Mouse (Mus musculus): ENCODE measurements around the gene Zfyve27.
A peak's percentile ranks its signal among the peaks of the same experiment; 100 is the strongest.

Zfyve27 gene

DNA sequence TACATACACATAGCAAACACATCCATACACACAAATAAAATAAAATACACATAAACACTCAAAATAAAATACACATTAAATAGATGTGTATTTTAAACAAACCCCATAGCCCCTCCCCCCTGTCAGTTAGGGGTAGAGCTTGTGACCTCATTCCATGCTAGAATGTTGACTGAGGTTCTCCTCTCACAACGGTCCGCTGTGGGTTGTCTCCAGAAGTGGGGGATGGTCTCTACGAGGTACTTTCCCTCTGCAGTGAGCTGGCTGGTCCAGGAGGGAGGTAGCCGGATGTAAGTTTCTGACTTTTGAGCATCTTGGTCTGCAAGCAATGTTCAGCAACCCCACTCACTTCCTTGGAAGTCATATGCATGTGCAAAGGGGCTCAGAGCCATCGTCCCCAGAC, at the start of gene Zfyve27:
Gene Zfyve27, plus strand, starts transcription at position 188 of the 400 bp plus-strand sequence.
- DNase-seq = no peak

DNA sequence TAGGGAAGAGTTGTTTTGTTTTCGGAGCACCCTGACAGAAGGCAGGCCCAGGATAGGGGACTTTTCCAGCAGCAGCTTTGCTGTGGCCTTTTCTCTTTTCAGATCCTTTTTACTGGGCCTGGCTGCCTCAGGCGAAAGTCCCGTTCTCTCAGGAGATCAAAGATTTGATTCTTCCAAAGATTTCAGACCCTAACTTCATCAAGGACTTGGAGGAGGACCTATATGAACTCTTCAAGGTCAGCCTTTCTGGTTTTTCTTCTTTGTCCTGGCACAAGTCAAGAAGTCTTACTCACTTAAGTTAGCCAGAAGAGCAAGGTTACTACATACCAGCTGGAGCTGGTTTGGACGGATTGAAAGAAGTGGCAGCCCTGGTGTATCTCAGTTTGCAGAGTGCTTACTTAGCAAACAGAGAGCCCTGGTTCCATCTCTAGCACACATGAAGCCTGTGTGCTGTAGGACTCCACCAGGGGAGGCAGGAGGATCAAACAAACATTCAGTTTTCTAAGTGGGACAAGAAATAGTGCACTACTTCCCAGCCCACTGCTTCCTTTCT, 47.9 kb upstream of the Zfyve27 start:
- DNase-seq = no peak

- no peak for DNase-seq
Measured at GRCm38 (mm10) chr19:42118142-42118541, 45.6 kb upstream of the Zfyve27 start.

DNA sequence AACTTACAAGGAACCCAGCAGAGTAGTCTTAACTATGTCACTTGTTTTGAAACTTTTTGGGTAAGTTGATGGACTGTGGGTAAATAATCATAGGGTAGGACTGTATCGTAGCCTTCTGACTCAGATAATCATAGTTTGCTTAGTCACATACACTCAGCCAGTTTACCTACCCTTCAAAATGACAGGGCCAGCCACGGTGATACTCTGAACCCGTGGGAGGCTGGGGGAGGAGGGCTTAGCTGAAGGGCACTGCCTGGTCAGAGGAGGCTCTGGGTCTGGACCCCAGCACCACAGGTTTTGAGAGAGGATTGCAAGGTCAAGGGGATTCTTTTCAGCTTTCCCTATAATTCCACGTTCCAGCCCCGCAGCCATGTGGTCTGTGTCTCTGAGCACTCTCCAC, 45.2 kb upstream of the Zfyve27 start:
- no peak for DNase-seq

- no peak for DNase-seq
Measured at GRCm38 (mm10) chr19:42120451-42120850, 43.3 kb upstream of the Zfyve27 start.

DNA sequence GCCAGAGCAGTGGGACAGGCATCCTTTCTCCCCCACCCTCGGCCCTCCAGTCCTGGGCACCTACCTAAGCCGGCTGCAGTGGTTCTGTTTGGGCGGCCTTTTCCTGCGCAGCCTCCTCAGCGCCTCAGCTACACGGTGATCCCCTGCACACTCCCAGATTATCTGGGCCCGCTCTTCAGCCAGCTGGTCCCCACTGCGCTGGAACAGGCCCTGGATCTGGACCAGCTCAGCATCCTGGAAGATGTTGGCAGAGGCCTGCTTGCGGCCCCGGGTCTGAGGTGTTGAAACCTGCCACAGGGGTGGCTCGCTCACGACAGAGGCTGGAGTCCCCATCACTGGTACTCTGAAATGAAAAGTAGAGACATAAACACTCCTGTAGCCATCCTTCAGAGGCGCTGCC, 39.1 kb upstream of the Zfyve27 start:
- DNase-seq = no peak

- no peak for DNase-seq
Measured at GRCm38 (mm10) chr19:42125501-42126218, 38.1 kb upstream of the Zfyve27 start.

DNA sequence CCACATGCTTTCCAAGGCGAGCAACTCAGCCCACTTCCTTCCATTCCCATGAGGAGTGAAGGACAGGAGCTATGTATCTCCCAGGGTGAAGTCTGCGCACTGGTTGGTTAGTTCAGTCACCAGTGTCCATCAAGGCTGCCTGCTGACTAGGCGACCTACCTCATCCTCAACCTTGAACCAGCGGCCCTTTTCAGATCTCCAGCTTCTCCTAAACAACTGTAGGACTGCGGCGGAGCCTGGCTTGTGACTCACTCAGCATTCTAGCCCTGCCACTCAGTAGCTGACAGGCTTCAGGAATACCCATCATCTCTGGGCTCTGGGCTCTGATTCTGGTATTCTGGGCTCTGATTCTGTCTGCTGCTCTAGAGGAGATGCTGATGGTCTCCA, 37.5 kb upstream of the Zfyve27 start:
- DNase-seq = no peak

DNA sequence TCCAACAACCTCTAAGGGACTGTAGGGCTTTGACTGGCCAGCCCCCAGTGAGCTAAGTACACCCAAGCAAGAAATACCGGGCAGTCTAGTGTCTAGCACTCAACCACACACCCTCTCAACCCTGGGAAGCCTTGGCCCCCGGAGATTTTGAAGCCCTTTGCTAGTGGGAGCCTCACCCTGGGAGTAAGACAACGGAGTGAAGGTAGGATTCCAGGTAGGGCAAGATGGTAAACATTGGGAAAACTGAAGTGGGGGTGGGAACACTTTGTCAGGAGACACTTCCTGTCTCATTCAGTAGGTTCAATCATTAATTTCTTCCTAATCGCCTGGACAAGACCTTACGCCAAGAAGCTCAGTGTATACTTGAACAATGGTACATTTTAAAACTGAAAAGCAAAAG, 36.7 kb upstream of the Zfyve27 start:
- DNase-seq = no peak

- no peak for DNase-seq
Measured at GRCm38 (mm10) chr19:42128052-42128740, 35.6 kb upstream of the Zfyve27 start.

DNA sequence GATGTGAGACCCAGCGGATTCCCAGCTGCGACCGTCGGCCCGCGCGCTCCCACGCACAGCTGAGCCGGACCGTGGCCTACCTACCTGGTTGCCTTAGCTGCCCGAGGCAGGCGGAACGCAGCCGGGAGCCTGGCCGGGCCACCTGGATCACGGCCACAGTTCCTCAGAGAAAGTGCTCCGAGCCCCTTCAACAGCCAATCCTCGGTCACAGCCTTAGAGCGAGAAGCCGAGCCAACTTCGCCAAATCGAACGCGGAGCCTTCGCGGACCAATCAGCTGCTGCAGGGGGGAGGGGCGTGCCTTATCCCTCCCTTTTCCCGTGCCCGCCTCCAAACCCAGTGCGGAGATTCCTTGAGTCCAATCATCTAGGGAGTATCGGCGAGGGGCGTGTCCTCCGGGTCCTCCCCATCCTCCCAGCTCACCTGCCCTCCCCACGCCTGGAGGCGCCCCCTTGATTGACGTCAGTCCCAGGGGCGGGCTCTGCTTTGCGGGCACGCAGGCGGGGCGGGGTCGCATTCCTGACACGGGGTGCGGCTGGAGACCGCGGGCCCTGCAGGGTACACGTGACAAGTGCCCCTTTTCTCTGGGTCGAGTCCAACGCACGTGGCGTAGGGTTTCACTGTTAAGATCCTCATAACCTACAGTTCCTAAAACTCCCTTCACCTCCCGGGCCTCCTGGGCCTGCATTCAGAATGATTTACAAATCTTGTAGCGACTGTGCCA, 34.8 kb upstream of the Zfyve27 start, which contains the start of gene Avpi1:
Gene Avpi1, minus strand, starts transcription at position 273 of the 722 bp plus-strand sequence.
- DNase-seq = peak; percentile 98

- DNase-seq = no peak
Measured at GRCm38 (mm10) chr19:42129509-42130293, 34.0 kb upstream of the Zfyve27 start.

DNA sequence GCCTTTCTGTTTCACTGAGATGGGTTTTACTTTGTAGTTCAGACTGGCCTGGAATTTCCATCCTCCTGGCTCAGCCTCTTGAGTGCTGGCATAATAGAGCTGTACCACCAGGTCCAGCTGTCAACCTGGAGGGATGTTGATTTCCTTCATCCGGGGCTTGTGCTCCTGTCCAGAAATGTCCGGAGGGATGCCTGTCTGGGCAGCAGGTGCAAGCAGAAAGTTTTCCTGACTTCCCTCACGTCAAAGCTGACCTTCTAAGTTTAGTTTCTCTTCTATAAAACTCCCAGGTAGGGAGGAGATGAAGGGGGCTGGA, 33.5 kb upstream of the Zfyve27 start:
- no peak for DNase-seq

GRCm38 (mm10) chr19:42131101-42131500, 32.6 kb upstream of the Zfyve27 start:
- DNase-seq = no peak

- DNase-seq = no peak
Measured at GRCm38 (mm10) chr19:42135070-42135469, 28.7 kb upstream of the Zfyve27 start.

DNA sequence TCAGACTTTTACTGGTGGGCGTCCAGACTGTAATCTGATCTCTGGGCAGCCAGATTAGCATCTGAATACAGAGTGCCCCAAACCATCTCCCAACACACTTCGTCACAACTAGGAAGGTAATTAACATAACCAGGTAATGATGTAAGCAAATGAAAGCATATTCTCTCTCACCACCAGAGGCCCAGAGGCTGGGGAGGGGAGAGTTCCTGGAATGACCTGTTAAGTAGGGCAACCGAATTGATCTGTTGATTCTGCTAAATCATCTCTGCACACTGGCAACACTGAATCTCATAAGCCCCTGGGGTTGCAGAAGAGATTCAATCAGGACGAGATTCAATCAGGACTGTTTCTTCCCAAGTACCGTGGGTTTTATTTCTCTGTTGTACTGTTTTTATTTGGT, 27.6 kb upstream of the Zfyve27 start:
- peak; percentile 51 for DNase-seq

GRCm38 (mm10) chr19:42137167-42137672, 26.5 kb upstream of the Zfyve27 start:
- DNase-seq = no peak

- DNase-seq = no peak
Measured at GRCm38 (mm10) chr19:42138517-42139285, 25.1 kb upstream of the Zfyve27 start.

DNA sequence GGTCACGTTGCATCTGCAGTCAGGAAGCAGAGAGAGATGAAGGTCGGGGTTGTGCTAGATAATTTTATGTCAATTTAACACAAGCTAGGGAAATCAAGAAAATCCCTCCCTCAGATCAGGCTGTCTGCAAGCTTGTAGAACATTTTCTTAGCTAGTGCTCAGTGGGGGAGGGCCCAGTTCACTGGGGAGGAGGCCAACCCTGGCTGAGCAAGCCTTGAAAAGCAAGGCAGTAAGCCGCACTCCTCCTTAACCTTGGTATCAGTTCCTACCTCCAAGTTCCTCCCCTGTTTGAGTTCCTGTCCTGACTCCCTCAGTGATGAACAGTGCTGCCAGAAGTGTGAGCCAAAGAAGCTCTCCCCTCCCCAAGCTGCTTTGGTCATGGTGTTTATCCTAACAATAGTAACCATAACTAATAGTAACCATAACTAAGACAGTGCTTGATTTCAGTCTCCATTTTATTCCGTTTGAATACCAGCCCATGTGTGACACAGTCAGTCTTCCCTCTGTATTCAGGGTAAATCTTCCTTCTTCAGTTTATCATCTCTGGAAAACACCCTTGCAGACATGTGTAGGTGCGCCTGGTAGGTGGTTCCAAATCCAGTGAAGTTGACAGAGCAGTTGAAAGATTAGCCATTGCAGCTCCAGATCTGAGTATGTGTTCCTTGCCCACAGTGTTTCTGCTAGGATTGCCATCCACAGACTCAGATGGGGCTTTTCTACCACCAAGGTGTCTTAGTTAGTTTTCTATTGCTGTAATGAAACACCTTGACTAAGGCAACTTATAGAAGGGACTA, 23.8 kb upstream of the Zfyve27 start:
- no peak for DNase-seq

GRCm38 (mm10) chr19:42141998-42142397, 21.8 kb upstream of the Zfyve27 start:
- DNase-seq = no peak

DNA sequence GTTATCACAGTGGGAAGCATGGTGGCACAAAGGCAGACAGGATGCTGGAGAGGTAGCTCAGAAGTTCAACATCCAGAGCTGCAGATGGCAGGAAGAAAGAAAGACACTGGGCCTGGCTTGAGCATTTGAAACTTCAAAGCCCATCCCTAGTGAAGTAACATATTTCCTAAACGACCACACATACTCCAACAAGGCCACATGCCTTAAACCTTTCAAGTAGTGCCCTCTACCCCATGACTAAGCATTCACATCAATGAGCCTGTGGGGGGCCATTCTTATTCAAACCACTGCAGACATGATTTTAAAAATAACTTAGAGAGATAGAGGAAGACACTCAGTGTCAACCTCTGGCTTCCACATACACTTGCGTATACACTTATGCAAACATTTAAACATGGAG, 21.0 kb upstream of the Zfyve27 start:
- DNase-seq = no peak
